Mouse (Mus musculus) mouse embryonic stem cell (cell line): ENCODE measurements around the gene Gsdmc4.
"Not testable (repeated sequence)": the region's sequence is repeated elsewhere in the genome, so short reads cannot be mapped to it uniquely, and the experiment has no call there.

Source experiments
- in situ Hi-C, 2 experiments: fragments of 300-500 bp; cut with MboI; formaldehyde crosslinking; loops; 1 replicate in 1 of 2; 3 replicates in 1 of 2; pipeline ENCODE4 v1.14.3; 2019 to 2020; ENCODE audit warnings: low sequenced_read_pairs in 2 of 2, low pct_unique_long_range_greater_than_20kb in 1 of 2, mixed read lengths in 1 of 2; ENCODE audit not compliant: unreplicated experiment in 1 of 2

The Gsdmc4 gene

DNA sequence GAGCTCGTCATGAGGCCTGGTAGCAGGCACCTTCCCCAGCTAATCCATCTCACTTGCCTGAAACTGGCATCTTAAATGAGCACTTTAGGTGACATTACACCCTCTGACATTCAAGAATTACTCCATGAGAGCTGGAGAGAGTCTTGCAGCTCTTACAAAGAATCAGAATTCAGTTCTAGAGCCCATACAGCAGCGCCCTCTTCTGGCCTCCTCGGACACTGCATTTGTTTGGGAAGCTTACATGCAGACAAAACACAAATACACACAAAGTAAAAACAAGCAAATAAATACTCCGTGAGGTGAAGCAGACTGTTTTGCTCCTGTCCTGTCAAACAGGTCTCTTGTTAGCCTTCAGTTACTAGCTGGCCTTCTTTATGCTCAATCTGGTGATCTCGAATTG, 50.1 kb downstream of the Gsdmc4 start:
- in situ Hi-C loops, result not testable (repeated sequence)
